Mouse (Mus musculus): ENCODE data around the gene Krt82.
A peak's percentile ranks its signal among the peaks of the same experiment; 100 is the strongest.

Krt82 gene

GRCm38 (mm10) chr15:101508247-101508646 is 42.2 kb downstream of the Krt82 start:
- DNase-seq, result no peak

- DNase-seq, result no peak
These were observed 43.3 kb downstream of the Krt82 start for GRCm38 (mm10) chr15:101506896-101507758.

GRCm38 (mm10) chr15:101497181-101497580 is 53.3 kb downstream of the Krt82 start:
- DNase-seq, result peak in 1 of 2 experiments; percentile 7

GRCm38 (mm10) chr15:101495266-101495665 is 55.2 kb downstream of the Krt82 start:
- DNase-seq, result no peak

- no peak for DNase-seq
These were observed 56.3 kb downstream of the Krt82 start for GRCm38 (mm10) chr15:101494203-101494602.

GRCm38 (mm10) chr15:101493713-101494112 is 56.8 kb downstream of the Krt82 start:
- DNase-seq, result no peak

- no peak for DNase-seq
These were observed 57.7 kb downstream of the Krt82 start for GRCm38 (mm10) chr15:101492718-101493117.

- no peak for DNase-seq
These were observed 59.0 kb downstream of the Krt82 start, which contains the start of gene Krt83 for GRCm38 (mm10) chr15:101491431-101491830. Gene Krt83 (minus strand): TSS chr15:101491512.
